Mouse (Mus musculus) limb, embryonic 11.5 days (tissue): ENCODE data around the gene Mfsd11. TPM values are rescaled to one million over a fixed set of nuclear protein-coding genes. Genes with fewer than 3 reads are reported as not detected.

Source experiments
- ATAC-seq: fragments of 200-750 bp; cut with Nextera tagmentation; 2 replicates; pipeline ENCODE4 v1.8.0; 2017; ENCODE audit warnings: low read depth; ENCODE audit not compliant: insufficient number of reproducible peaks, low FRiP score, low TSS enrichment
- DNase-seq: peaks from one replicate; pipeline ENCODE4 v3.0.0-alpha.2; 2015; ENCODE audit warnings: low spot score
- H3K27ac ChIP-seq: fragments of 300-500 bp; sonication (generic); replicated peaks from 2 replicates; pipeline ENCODE4 v1.5.1; 2014; ENCODE audit warnings: low read depth, mild to moderate bottlenecking, low read length
- H3K27me3 ChIP-seq: fragments of 300-500 bp; sonication (generic); 2 replicates; pipeline ENCODE4 v1.6.1; 2014; ENCODE audit warnings: mild to moderate bottlenecking, low read length, mixed read lengths; ENCODE audit not compliant: control insufficient read depth, insufficient read depth
- H3K36me3 ChIP-seq: fragments of 300-500 bp; sonication (generic); 2 replicates; pipeline ENCODE4 v1.6.1; 2014; ENCODE audit warnings: mild to moderate bottlenecking, low read length, moderate library complexity, mixed read lengths; ENCODE audit not compliant: control insufficient read depth, insufficient read depth
- H3K4me1 ChIP-seq: fragments of 300-500 bp; sonication (generic); 2 replicates; pipeline ENCODE4 v1.6.1; 2014; ENCODE audit warnings: low read length, mixed read lengths; ENCODE audit not compliant: control insufficient read depth, insufficient read depth
- H3K4me2 ChIP-seq: fragments of 300-500 bp; sonication (generic); 2 replicates; pipeline ENCODE4 v1.6.1; 2014; ENCODE audit warnings: low read depth, mild to moderate bottlenecking, moderate library complexity; ENCODE audit not compliant: severe bottlenecking
- H3K4me3 ChIP-seq: fragments of 300-500 bp; sonication (generic); 2 replicates; pipeline ENCODE4 v1.5.1; 2014; ENCODE audit warnings: low read depth, low read length
- H3K9ac ChIP-seq: fragments of 300-500 bp; sonication (generic); 2 replicates; pipeline ENCODE4 v1.6.1; 2014; ENCODE audit warnings: mild to moderate bottlenecking, low read length
- H3K9me3 ChIP-seq: fragments of 300-500 bp; sonication (generic); 2 replicates; pipeline ENCODE4 v1.6.1; 2016; ENCODE audit warnings: low read length; ENCODE audit not compliant: control insufficient read depth
- WGBS: fragments of 180-500 bp; shearing (Covaris S2); extraction: QIAGEN DNeasy Blood & Tissue Kit; methylation state at CpG from one replicate; pipeline ENCODE4 v1.1.7; 2014; 5-methylcytosine and 5-hydroxymethylcytosine counted together
- polyA plus RNA-seq: library from polyadenylated mRNA; unstranded; fragments of >200 nt; fragmentation: Nextera tagmentation; extraction: Ambion mirVana; gene quantifications from 2 replicates; pipeline ENCODE4 v1.2.1, GENCODE M21; 2014

Gene Mfsd11
- polyA plus RNA-seq, 1 experiment from 2014 or later: 28.0 TPM

- DNase-seq (no peak), ATAC-seq (no peak)
- Histone ChIP-seq H3K9me3 (no peaks in the 10 kb centered on the region), H3K4me3 (no peak overlapping the region), H3K36me3 (no peaks in the 10 kb centered on the region), H3K27me3 (no peaks in the 10 kb centered on the region), H3K4me2 (no peak overlapping the region), H3K4me1 (peaks cover 9% of the 10 kb centered on the region; the same call in 1 of the 2 replicates), H3K9ac (no peak overlapping the region), H3K27ac (no peak overlapping the region)
- WGBS: 52% methylated on average over 3 of the region's 5 CpGs
Measured at GRCm38 (mm10) chr11:116825230-116825629, 27.0 kb upstream of the Mfsd11 start.

- Histone ChIP-seq H3K9me3 (no peaks in the 10 kb centered on the region), H3K4me3 (peak overlapping the region; percentile 71), H3K4me1 (peaks cover 9% of the 10 kb centered on the region; the same call in 1 of the 2 replicates), H3K27me3 (no peaks in the 10 kb centered on the region), H3K4me2 (peak overlapping the region; percentile 92), H3K9ac (peak overlapping the region; percentile 74), H3K27ac (no peak overlapping the region; the same call in 1 of the 2 replicates), H3K36me3 (no peaks in the 10 kb centered on the region)
- ATAC-seq: no peak
- DNase-seq: no peak
- WGBS: 32% methylated on average over 17 of the region's 17 CpGs
Measured at GRCm38 (mm10) chr11:116826550-116827504, 25.4 kb upstream of the Mfsd11 start.

GRCm38 (mm10) chr11:116827534-116828165 is 24.6 kb upstream of the Mfsd11 start, which contains the start of gene Mxra7:
Gene Mxra7, minus strand, starts transcription at chr11:116828046.
- Histone ChIP-seq H3K36me3 (no peaks in the 10 kb centered on the region), H3K4me3 (peak within 1 kb of the TSS; percentile 71), H3K9me3 (no peaks in the 10 kb centered on the region), H3K4me2 (peak within 1 kb of the TSS; percentile 92), H3K9ac (peak within 1 kb of the TSS; percentile 74), H3K27ac (peak within 1 kb of the TSS; percentile 47), H3K4me1 (peaks cover 9% of the 10 kb centered on the region), H3K27me3 (no peaks in the 10 kb centered on the region)
- ATAC-seq: peak; percentile 27; the same call in 1 of the 2 replicates
- DNase-seq: peak; percentile 85
- WGBS: under 1% methylated on average over 71 of the region's 71 CpGs

- ATAC-seq: no peak
- peaks cover 7% of the 10 kb centered on the region for H3K4me1 ChIP-seq
- no peaks in the 10 kb centered on the region for H3K27me3 ChIP-seq
- DNase-seq: no peak
- no peak overlapping the region for H3K4me3 ChIP-seq
- no peaks in the 10 kb centered on the region for H3K9me3 ChIP-seq
- WGBS: 50% methylated on average over 4 of the region's 4 CpGs
- H3K27ac ChIP-seq: peak overlapping the region; percentile 26; the same call in 1 of the 2 replicates
- peaks cover 25% of the 10 kb centered on the region; the same call in 1 of the 2 replicates for H3K36me3 ChIP-seq
- H3K4me2 ChIP-seq: no peak overlapping the region
- no peak overlapping the region for H3K9ac ChIP-seq
Measured at GRCm38 (mm10) chr11:116832172-116832685, 20.0 kb upstream of the Mfsd11 start.

GRCm38 (mm10) chr11:116834954-116835353 is 17.3 kb upstream of the Mfsd11 start:
- Histone ChIP-seq H3K27ac (no peak overlapping the region), H3K9ac (no peak overlapping the region), H3K4me2 (no peak overlapping the region), H3K9me3 (no peaks in the 10 kb centered on the region), H3K4me1 (peaks cover 6% of the 10 kb centered on the region; the same call in 1 of the 2 replicates), H3K27me3 (no peaks in the 10 kb centered on the region), H3K4me3 (no peak overlapping the region), H3K36me3 (peaks cover 45% of the 10 kb centered on the region)
- WGBS: 100% methylated on average over 1 of the region's 1 CpGs
- ATAC-seq (no peak), DNase-seq (no peak)

- peaks cover 51% of the 10 kb centered on the region for H3K36me3 ChIP-seq
- peaks cover 14% of the 10 kb centered on the region for H3K4me1 ChIP-seq
- H3K9me3 ChIP-seq: no peaks in the 10 kb centered on the region
- 92% methylated on average over 4 of the region's 4 CpGs for WGBS
- H3K27ac ChIP-seq: no peak overlapping the region
- ATAC-seq: no peak
- no peaks in the 10 kb centered on the region for H3K27me3 ChIP-seq
- H3K9ac ChIP-seq: no peak overlapping the region
- no peak overlapping the region for H3K4me3 ChIP-seq
- no peak for DNase-seq
- no peak overlapping the region for H3K4me2 ChIP-seq
Measured at GRCm38 (mm10) chr11:116836283-116836682, 16.0 kb upstream of the Mfsd11 start.

- H3K36me3 ChIP-seq: peaks cover 51% of the 10 kb centered on the region
- H3K4me2 ChIP-seq: no peak overlapping the region
- H3K27ac ChIP-seq: no peak overlapping the region
- DNase-seq (no peak), ATAC-seq (no peak)
- H3K4me3 ChIP-seq: no peak overlapping the region
- H3K4me1 ChIP-seq: peaks cover 24% of the 10 kb centered on the region
- WGBS: 93% methylated on average over 10 of the region's 10 CpGs
- no peaks in the 10 kb centered on the region for H3K27me3 ChIP-seq
- H3K9ac ChIP-seq: no peak overlapping the region
- no peaks in the 10 kb centered on the region for H3K9me3 ChIP-seq
Measured at GRCm38 (mm10) chr11:116837441-116837840, 14.8 kb upstream of the Mfsd11 start.

- 91% methylated on average over 14 of the region's 14 CpGs for WGBS
- ATAC-seq: no peak
- H3K4me1 ChIP-seq: peaks cover 21% of the 10 kb centered on the region
- no peak for DNase-seq
- no peak overlapping the region for H3K27ac ChIP-seq
- no peak overlapping the region for H3K4me3 ChIP-seq
- H3K9me3 ChIP-seq: no peaks in the 10 kb centered on the region
- peaks cover 50% of the 10 kb centered on the region for H3K36me3 ChIP-seq
- H3K4me2 ChIP-seq: no peak overlapping the region
- H3K9ac ChIP-seq: no peak overlapping the region
- no peaks in the 10 kb centered on the region for H3K27me3 ChIP-seq
Measured at GRCm38 (mm10) chr11:116838936-116839335, 13.3 kb upstream of the Mfsd11 start.
